Mouse (Mus musculus): ENCODE data around the gene Gba2.

- no peak for TF ChIP-seq CTCF (IDR thresholded peaks at IDR 0.05; ENCODE audit: low read depth, low read length)
- no peak for TF ChIP-seq POLR2A (IDR thresholded peaks at IDR 0.05; ENCODE audit: extremely low read depth, insufficient read depth, low read length)
These were observed 58.7 kb downstream of the Gba2 start for GRCm38 (mm10) chr4:43519956-43520355.
